Mouse (Mus musculus) stomach, postnatal 0 days (tissue): ENCODE results near the gene Il33. TPM values are rescaled to one million over a fixed set of nuclear protein-coding genes. Genes with fewer than 3 reads are reported as not detected.

Experiments used
- ATAC-seq: fragments of 200-750 bp; cut with Nextera tagmentation; 2 replicates; pipeline ENCODE4 v1.8.0; 2017; ENCODE audit not compliant: low FRiP score, low TSS enrichment
- DNase-seq: peaks from one replicate; pipeline ENCODE4 v3.0.0-alpha.2; 2016; ENCODE audit warnings: low spot score
- H3K27ac ChIP-seq: fragments of 300-500 bp; sonication (generic); replicated peaks from 2 replicates; pipeline ENCODE4 v1.5.1; 2014; ENCODE audit warnings: mild to moderate bottlenecking, control low read depth
- H3K27me3 ChIP-seq: fragments of 300-500 bp; sonication (generic); 2 replicates; pipeline ENCODE4 v1.6.1; 2014; ENCODE audit warnings: low read length; ENCODE audit not compliant: control insufficient read depth, insufficient read depth
- H3K36me3 ChIP-seq: fragments of 300-500 bp; sonication (generic); 2 replicates; pipeline ENCODE4 v1.6.1; 2014; ENCODE audit warnings: low read length, mixed read lengths; ENCODE audit not compliant: control insufficient read depth, insufficient read depth
- H3K4me1 ChIP-seq: fragments of 300-500 bp; sonication (generic); replicated peaks from 2 replicates; pipeline ENCODE4 v1.6.1; 2014; ENCODE audit warnings: antibody characterized with exemption; ENCODE audit not compliant: control insufficient read depth, insufficient read depth
- H3K4me2 ChIP-seq: fragments of 300-500 bp; sonication (generic); replicated peaks from 2 replicates; pipeline ENCODE4 v1.6.1; 2014; ENCODE audit warnings: low read depth, mild to moderate bottlenecking, control low read depth, moderate library complexity
- H3K4me3 ChIP-seq: fragments of 300-500 bp; sonication (generic); 2 replicates; pipeline ENCODE4 v1.5.1; 2014; ENCODE audit warnings: low read depth, low read length, control low read depth
- H3K9ac ChIP-seq: fragments of 300-500 bp; sonication (generic); 2 replicates; pipeline ENCODE4 v1.6.1; 2014; ENCODE audit warnings: mild to moderate bottlenecking, low read length, control low read depth, mixed read lengths
- H3K9me3 ChIP-seq: fragments of 300-500 bp; sonication (generic); 2 replicates; pipeline ENCODE4 v1.6.1; 2016; ENCODE audit warnings: low read length; ENCODE audit not compliant: control insufficient read depth
- CTCF ChIP-seq: IDR thresholded peaks from 2 replicates; pipeline ENCODE4 v1.5.1; 2016; ENCODE audit warnings: antibody characterized with exemption, low read depth, mild to moderate bottlenecking, moderate library complexity
- EP300 ChIP-seq: optimal IDR thresholded peaks from 2 replicates; pipeline ENCODE3; 2016; ENCODE audit warnings: antibody characterized with exemption
- WGBS: fragments of 180-500 bp; shearing (Covaris S2); extraction: QIAGEN DNeasy Blood & Tissue Kit; methylation state at CpG from one replicate; pipeline ENCODE4 v1.1.7; 2014; 5-methylcytosine and 5-hydroxymethylcytosine counted together
- polyA plus RNA-seq: library from polyadenylated mRNA; unstranded; fragments of >200 nt; fragmentation: Nextera tagmentation; extraction: Ambion mirVana; gene quantifications from 2 replicates; pipeline ENCODE4 v1.2.1, GENCODE M21; 2015

Gene Il33
- polyA plus RNA-seq, 1 experiment from 2014 or later: 54.4 TPM

GRCm38 (mm10) chr19:30006371-30006770 is 81.5 kb downstream of the Il33 start:
- no peak overlapping the region for H3K9ac ChIP-seq
- H3K27ac ChIP-seq: no peak overlapping the region
- WGBS: 79% methylated on average over 3 of the region's 3 CpGs
- no peak for TF ChIP-seq CTCF
- no peak for TF ChIP-seq EP300
- no peak overlapping the region for H3K4me3 ChIP-seq
- DNase-seq: no peak
- no peaks in the 10 kb centered on the region for H3K4me1 ChIP-seq
- H3K27me3 ChIP-seq: no peaks in the 10 kb centered on the region
- H3K4me2 ChIP-seq: no peak overlapping the region
- no peaks in the 10 kb centered on the region for H3K9me3 ChIP-seq
- ATAC-seq: no peak
- no peaks in the 10 kb centered on the region for H3K36me3 ChIP-seq

Other genes starting within 250 kb of the Il33 start
- not detected in 2 replicates for gene Mlana, start 227.3 kb upstream of the Il33 start, polyA plus RNA-seq
- 2.8 and 3.0 TPM in 2 replicates for gene 9930021J03Rik, start 119.1 kb upstream of the Il33 start, polyA plus RNA-seq
- gene Ranbp6, start 112.1 kb upstream of the Il33 start, polyA plus RNA-seq: 7.4 and 7.8 TPM in 2 replicates
- gene Trpd52l3, start 78.7 kb downstream of the Il33 start, polyA plus RNA-seq: not detected in 2 replicates
- gene Uhrf2, start 105.4 kb downstream of the Il33 start, polyA plus RNA-seq: 23.4 and 26.5 TPM in 2 replicates